Mouse (Mus musculus) midbrain, embryonic 14.5 days (tissue): ENCODE results near the gene Esf1. TPM values are rescaled to one million over a fixed set of nuclear protein-coding genes. Genes with fewer than 3 reads are reported as not detected.
"Not testable (repeated sequence)": the region's sequence is repeated elsewhere in the genome, so short reads cannot be mapped to it uniquely, and the experiment has no call there.

Source experiments
- ATAC-seq: fragments of 200-750 bp; cut with Nextera tagmentation; 2 replicates; pipeline ENCODE4 v1.8.0; 2017; ENCODE audit warnings: moderate number of reproducible peaks, moderate library complexity; ENCODE audit not compliant: low FRiP score, low TSS enrichment
- DNase-seq: peaks from one replicate; pipeline ENCODE4 v3.0.0-alpha.2; 2015
- H3K27ac ChIP-seq: fragments of 300-500 bp; sonication (generic); replicated peaks from 2 replicates; pipeline ENCODE4 v1.5.1; 2014; ENCODE audit warnings: mild to moderate bottlenecking, low read depth, low read length, moderate library complexity
- H3K27me3 ChIP-seq: fragments of 300-500 bp; sonication (generic); 2 replicates; pipeline ENCODE4 v1.6.1; 2014; ENCODE audit warnings: low read length, control low read depth, mixed read lengths; ENCODE audit not compliant: control insufficient read depth, insufficient read depth
- H3K36me3 ChIP-seq: fragments of 300-500 bp; sonication (generic); 2 replicates; pipeline ENCODE4 v1.6.1; 2014; ENCODE audit warnings: low read length, control low read depth; ENCODE audit not compliant: control insufficient read depth, insufficient read depth
- H3K4me1 ChIP-seq: fragments of 300-500 bp; sonication (generic); 2 replicates; pipeline ENCODE4 v1.6.1; 2014; ENCODE audit warnings: mild to moderate bottlenecking, antibody characterized with exemption, low read length, control low read depth; ENCODE audit not compliant: control insufficient read depth, insufficient read depth
- H3K4me2 ChIP-seq: fragments of 300-500 bp; sonication (generic); 2 replicates; pipeline ENCODE4 v1.6.1; 2014; ENCODE audit warnings: mild to moderate bottlenecking, low read length, moderate library complexity
- H3K4me3 ChIP-seq: fragments of 300-500 bp; sonication (generic); replicated peaks from 2 replicates; pipeline ENCODE4 v1.5.1; 2014; ENCODE audit warnings: low read depth, low read length
- H3K9ac ChIP-seq: fragments of 300-500 bp; sonication (generic); replicated peaks from 2 replicates; pipeline ENCODE4 v1.6.1; 2014; ENCODE audit warnings: mild to moderate bottlenecking, low read length, moderate library complexity
- H3K9me3 ChIP-seq: fragments of 300-500 bp; sonication (generic); 2 replicates; pipeline ENCODE4 v1.6.1; 2016; ENCODE audit warnings: low read length, control low read depth, mixed read lengths; ENCODE audit not compliant: control insufficient read depth
- WGBS: fragments of 180-500 bp; shearing (Covaris S2); extraction: QIAGEN DNeasy Blood & Tissue Kit; methylation state at CpG from one replicate; pipeline ENCODE4 v1.1.7; 2014; 5-methylcytosine and 5-hydroxymethylcytosine counted together
- polyA plus RNA-seq: library from polyadenylated mRNA; unstranded; fragments of >200 nt; fragmentation: Nextera tagmentation; extraction: Ambion mirVana; gene quantifications from 2 replicates; pipeline ENCODE4 v1.2.1, GENCODE M21; 2014

Esf1 gene
- polyA plus RNA-seq = 15.4 and 18.5 TPM in 2 replicates

- ATAC-seq (peak; percentile 99), DNase-seq (peak; percentile 99)
- Histone ChIP-seq H3K27ac (peak within 1 kb of the TSS; percentile 72), H3K27me3 (no peaks in the 10 kb centered on the region), H3K4me3 (peak within 1 kb of the TSS; percentile 57), H3K4me2 (peak within 1 kb of the TSS; percentile 87), H3K9me3 (no peaks in the 10 kb centered on the region), H3K36me3 (peaks cover 26% of the 10 kb centered on the region), H3K9ac (peak within 1 kb of the TSS; percentile 56), H3K4me1 (peaks cover 11% of the 10 kb centered on the region; the same call in 1 of the 2 replicates)
- under 1% methylated on average over 43 of the region's 43 CpGs for WGBS
These were observed at the start of gene Esf1, which contains the start of gene Ndufaf5 for GRCm38 (mm10) chr2:140170127-140170802. Gene Esf1 (minus strand): TSS chr2:140170564. Gene Ndufaf5 (plus strand): TSS chr2:140170649.

- no peaks in the 10 kb centered on the region for H3K9me3 ChIP-seq
- no peaks in the 10 kb centered on the region for H3K4me1 ChIP-seq
- no peak overlapping the region for H3K27ac ChIP-seq
- no peaks in the 10 kb centered on the region for H3K36me3 ChIP-seq
- no peak overlapping the region for H3K9ac ChIP-seq
- no peak overlapping the region for H3K4me3 ChIP-seq
- DNase-seq (no peak), ATAC-seq (no peak)
- 88% methylated on average over 1 of the region's 1 CpGs for WGBS
- no peaks in the 10 kb centered on the region for H3K27me3 ChIP-seq
- H3K4me2 ChIP-seq = no peak overlapping the region
These were observed 45.6 kb upstream of the Esf1 start for GRCm38 (mm10) chr2:140215965-140216364.

- no peaks in the 10 kb centered on the region for H3K4me1 ChIP-seq
- 84% methylated on average over 2 of the region's 2 CpGs for WGBS
- no peak overlapping the region for H3K9ac ChIP-seq
- ATAC-seq (no peak), DNase-seq (no peak)
- no peak overlapping the region for H3K4me3 ChIP-seq
- no peaks in the 10 kb centered on the region for H3K27me3 ChIP-seq
- no peak overlapping the region for H3K27ac ChIP-seq
- H3K4me2 ChIP-seq = no peak overlapping the region
- no peaks in the 10 kb centered on the region for H3K36me3 ChIP-seq
- no peaks in the 10 kb centered on the region for H3K9me3 ChIP-seq
These were observed 45.1 kb upstream of the Esf1 start for GRCm38 (mm10) chr2:140215415-140215814.

- ATAC-seq = no peak
- no peak overlapping the region for H3K27ac ChIP-seq
- WGBS = 90% methylated on average over 4 of the region's 4 CpGs
These were observed 44.2 kb upstream of the Esf1 start for GRCm38 (mm10) chr2:140214519-140215027.

GRCm38 (mm10) chr2:140203756-140204155, 33.4 kb upstream of the Esf1 start:
- ATAC-seq (no peak), DNase-seq (no peak)
- Histone ChIP-seq H3K27me3 (no peaks in the 10 kb centered on the region), H3K36me3 (peaks cover 42% of the 10 kb centered on the region), H3K27ac (no peak overlapping the region), H3K4me1 (no peaks in the 10 kb centered on the region), H3K9ac (no peak overlapping the region), H3K4me3 (no peak overlapping the region), H3K9me3 (no peaks in the 10 kb centered on the region), H3K4me2 (no peak overlapping the region)
- 96% methylated on average over 7 of the region's 7 CpGs for WGBS

More at GRCm38 (mm10) chr2:140214519-140215027, 44.2 kb upstream of the Esf1 start:
- H3K9ac ChIP-seq = no peak overlapping the region
- H3K9me3 ChIP-seq = no peaks in the 10 kb centered on the region
- no peaks in the 10 kb centered on the region for H3K4me1 ChIP-seq
- H3K36me3 ChIP-seq = no peaks in the 10 kb centered on the region
- H3K4me3 ChIP-seq = no peak overlapping the region
- no peak overlapping the region for H3K4me2 ChIP-seq
- DNase-seq = no peak
- no peaks in the 10 kb centered on the region for H3K27me3 ChIP-seq

GRCm38 (mm10) chr2:140202573-140202972, 32.2 kb upstream of the Esf1 start:
- peaks cover 47% of the 10 kb centered on the region for H3K36me3 ChIP-seq
- no peak overlapping the region for H3K4me3 ChIP-seq
- H3K4me1 ChIP-seq = no peaks in the 10 kb centered on the region
- ATAC-seq (no peak), DNase-seq (no peak)
- no peaks in the 10 kb centered on the region for H3K27me3 ChIP-seq
- H3K9me3 ChIP-seq = no peaks in the 10 kb centered on the region
- no peak overlapping the region for H3K9ac ChIP-seq
- no peak overlapping the region for H3K4me2 ChIP-seq
- 94% methylated on average over 5 of the region's 5 CpGs for WGBS
- H3K27ac ChIP-seq = no peak overlapping the region

GRCm38 (mm10) chr2:140200713-140201112, 30.3 kb upstream of the Esf1 start:
- Histone ChIP-seq H3K27ac (no peak overlapping the region), H3K27me3 (no peaks in the 10 kb centered on the region), H3K4me3 (no peak overlapping the region), H3K9me3 (no peaks in the 10 kb centered on the region), H3K4me2 (no peak overlapping the region), H3K4me1 (no peaks in the 10 kb centered on the region), H3K36me3 (peaks cover 50% of the 10 kb centered on the region), H3K9ac (no peak overlapping the region)
- WGBS = 91% methylated on average over 2 of the region's 2 CpGs
- ATAC-seq (no peak), DNase-seq (peak; percentile 43)

GRCm38 (mm10) chr2:140185685-140186210, 15.4 kb upstream of the Esf1 start:
- ATAC-seq = not testable (repeated sequence)
- WGBS = 85% methylated on average over 3 of the region's 3 CpGs
- DNase-seq = peak; percentile 30

More at GRCm38 (mm10) chr2:140185685-140186210, 15.4 kb upstream of the Esf1 start:
- not testable (repeated sequence) for H3K9ac ChIP-seq, H3K4me1 ChIP-seq, H3K4me3 ChIP-seq, H3K4me2 ChIP-seq, H3K27me3 ChIP-seq, H3K27ac ChIP-seq, H3K9me3 ChIP-seq
- peaks cover 49% of the 10 kb centered on the region for H3K36me3 ChIP-seq
